Mouse (Mus musculus): ENCODE measurements around the gene As3mt. TPM values are rescaled to one million over a fixed set of nuclear protein-coding genes. Genes with fewer than 3 reads are reported as not detected.

The As3mt gene
- polyA plus RNA-seq, 1 experiment from 2014 or later, result 27.6 TPM

DNA sequence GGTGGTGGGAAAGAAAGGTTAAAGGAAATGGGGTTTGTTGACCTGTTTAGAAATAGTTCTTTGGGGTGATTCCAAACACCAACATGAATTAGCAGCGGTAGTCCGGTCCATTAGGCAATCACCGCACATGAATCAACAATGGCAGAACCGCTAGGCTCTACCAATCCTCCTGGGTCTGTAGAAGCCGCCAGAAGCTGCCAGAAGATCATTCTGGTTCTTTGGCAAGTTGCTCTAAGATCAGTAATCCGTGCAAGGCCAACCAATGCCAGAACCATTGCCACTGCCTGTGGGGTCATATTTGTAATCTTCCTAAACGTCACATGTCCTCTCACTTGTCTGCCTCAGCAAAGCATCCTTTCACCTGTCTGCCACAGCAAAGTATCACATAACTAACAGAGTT is 10.3 kb upstream of the As3mt start:
- Histone ChIP-seq H3K4me1 (ENCODE audit: insufficient read depth, low read depth, low read length) (no peaks in the 10 kb centered on the region), H3K4me2 (replicated peaks; ENCODE audit: low read depth, low read length) (no peak overlapping the region), H3K27me3 (replicated peaks; ENCODE audit: insufficient read depth, low read length) (no peaks in the 10 kb centered on the region), H3K36me3 (ENCODE audit: insufficient read depth, low read length) (0 out of 2 replicates have a peak, but pooled peaks cover 6% of the 10 kb centered on the region), H3K27ac (ENCODE audit: low read length) (no peak overlapping the region), H3K9ac (replicated peaks; ENCODE audit: low read depth) (no peak overlapping the region), H3K4me3 (ENCODE audit: low read depth, low read length) (no peak overlapping the region), H3K9me3 (ENCODE audit: low read length) (no peaks in the 10 kb centered on the region)
- DNase-seq (ENCODE audit: low spot score) (no peak), ATAC-seq (no peak)
- TF ChIP-seq EP300 (IDR thresholded peaks at IDR 0.05) (no peak), CTCF (IDR thresholded peaks at IDR 0.05) (no peak)
- WGBS, result 88% methylated on average over 7 of the region's 7 CpGs

DNA sequence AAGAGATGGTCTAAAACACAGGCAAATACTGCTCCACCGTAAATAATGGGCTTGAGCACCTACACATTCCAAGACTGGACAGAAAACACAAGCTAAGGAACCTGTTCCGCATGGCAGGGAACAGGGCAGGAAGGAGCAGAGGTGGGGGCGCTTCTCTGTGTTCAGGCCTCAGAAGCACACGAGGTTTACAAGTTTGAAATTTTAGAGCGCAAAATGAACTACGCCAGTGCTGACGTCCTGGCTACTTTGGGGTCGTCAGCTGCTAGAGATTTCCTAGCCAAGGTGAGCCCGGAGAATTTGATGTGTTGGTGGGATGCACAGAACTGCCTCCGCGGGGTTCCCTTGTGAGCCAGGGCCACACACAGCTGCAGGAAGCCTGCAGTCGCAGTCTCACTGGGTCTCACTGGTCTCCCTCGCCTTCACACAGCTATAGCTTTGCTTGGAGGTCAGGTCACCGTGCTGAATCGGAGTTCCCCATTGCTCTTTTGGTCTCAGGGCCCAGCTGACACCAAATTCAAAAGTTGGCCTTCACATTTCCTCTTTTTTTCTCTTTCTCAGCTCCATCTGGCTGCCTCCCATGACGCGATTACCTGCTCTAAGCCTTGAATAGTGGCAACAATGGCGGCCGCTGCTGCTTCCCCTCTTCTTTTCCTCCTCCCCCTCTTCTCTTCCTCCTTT is 9.3 kb upstream of the As3mt start:
- no peaks in the 10 kb centered on the region for H3K27me3 ChIP-seq (replicated peaks; ENCODE audit: insufficient read depth, low read length)
- 0 out of 2 replicates have a peak, but pooled peaks cover 6% of the 10 kb centered on the region for H3K36me3 ChIP-seq (ENCODE audit: insufficient read depth, low read length)
- ATAC-seq, result no peak
- H3K9me3 ChIP-seq (ENCODE audit: low read length), result no peaks in the 10 kb centered on the region
- no peak overlapping the region for H3K9ac ChIP-seq (replicated peaks; ENCODE audit: low read depth)
- no peak for DNase-seq (ENCODE audit: low spot score)
- no peak overlapping the region for H3K27ac ChIP-seq (ENCODE audit: low read length)
- TF ChIP-seq CTCF (IDR thresholded peaks at IDR 0.05) (no peak), EP300 (IDR thresholded peaks at IDR 0.05) (no peak)
- H3K4me1 ChIP-seq (ENCODE audit: insufficient read depth, low read depth, low read length), result no peaks in the 10 kb centered on the region
- WGBS, result 56% methylated on average over 19 of the region's 19 CpGs
- H3K4me3 ChIP-seq (ENCODE audit: low read depth, low read length), result no peak overlapping the region
- no peak overlapping the region for H3K4me2 ChIP-seq (replicated peaks; ENCODE audit: low read depth, low read length)

DNA sequence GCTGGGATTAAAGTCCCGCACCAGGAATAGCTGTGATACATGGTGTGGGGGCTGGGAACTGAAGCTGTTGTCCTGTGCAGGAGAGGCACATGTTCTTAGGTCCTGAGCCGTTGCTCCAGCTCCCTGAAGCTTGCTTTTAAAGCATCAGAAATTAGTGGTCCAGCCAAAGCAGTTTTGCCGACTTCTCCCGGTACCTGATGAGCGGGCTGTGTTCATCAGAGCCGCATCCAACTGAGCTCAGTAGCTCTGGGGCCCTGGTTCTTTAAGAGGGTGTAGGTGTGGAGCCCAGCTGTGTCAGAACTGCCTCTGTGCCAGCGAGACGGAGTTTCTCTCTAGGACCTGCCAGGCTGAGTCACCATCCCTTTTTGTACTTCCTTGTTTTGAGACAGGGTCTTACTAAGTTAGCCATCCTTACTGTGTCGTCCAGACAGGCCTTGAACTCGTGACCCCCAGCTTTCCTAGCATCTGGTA is 8.2 kb upstream of the As3mt start:
- H3K27me3 ChIP-seq (replicated peaks; ENCODE audit: insufficient read depth, low read length), result no peaks in the 10 kb centered on the region
- no peak overlapping the region for H3K9ac ChIP-seq (replicated peaks; ENCODE audit: low read depth)
- H3K9me3 ChIP-seq (ENCODE audit: low read length), result no peaks in the 10 kb centered on the region
- 0 out of 2 replicates have a peak, but pooled peaks cover 6% of the 10 kb centered on the region for H3K36me3 ChIP-seq (ENCODE audit: insufficient read depth, low read length)
- no peak; the same call in 1 of the 2 replicates for ATAC-seq
- TF ChIP-seq EP300 (IDR thresholded peaks at IDR 0.05) (no peak), CTCF (IDR thresholded peaks at IDR 0.05) (no peak)
- no peak for DNase-seq (ENCODE audit: low spot score)
- H3K4me2 ChIP-seq (replicated peaks; ENCODE audit: low read depth, low read length), result no peak overlapping the region
- 65% methylated on average over 10 of the region's 10 CpGs for whole genome bisulfite sequencing
- no peaks in the 10 kb centered on the region for H3K4me1 ChIP-seq (ENCODE audit: insufficient read depth, low read depth, low read length)
- no peak overlapping the region for H3K27ac ChIP-seq (ENCODE audit: low read length)
- H3K4me3 ChIP-seq (ENCODE audit: low read depth, low read length), result no peak overlapping the region

DNA sequence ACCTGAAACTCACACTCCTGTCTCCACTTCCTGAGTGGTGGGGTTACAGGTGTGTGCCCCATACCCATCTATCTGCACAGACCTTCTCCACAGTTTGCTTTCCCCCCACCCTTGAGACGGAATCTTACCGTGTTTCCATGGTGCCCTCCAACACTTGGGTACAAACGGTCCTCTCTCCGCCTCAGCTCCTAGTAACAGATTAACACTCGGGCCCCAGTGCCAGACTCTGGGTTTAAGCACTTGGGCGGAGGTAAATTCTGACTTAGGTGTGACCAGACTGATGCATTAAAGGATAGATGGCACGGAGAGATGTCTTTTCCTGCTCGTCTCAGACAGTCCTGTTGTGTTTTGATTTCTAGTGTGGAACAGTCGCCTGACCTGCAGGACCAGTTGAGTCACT is 6.1 kb upstream of the As3mt start:
- H3K4me1 ChIP-seq (ENCODE audit: insufficient read depth, low read depth, low read length), result no peaks in the 10 kb centered on the region
- H3K36me3 ChIP-seq (ENCODE audit: insufficient read depth, low read length), result 0 out of 2 replicates have a peak, but pooled peaks cover 6% of the 10 kb centered on the region
- no peaks in the 10 kb centered on the region for H3K9me3 ChIP-seq (ENCODE audit: low read length)
- TF ChIP-seq CTCF (IDR thresholded peaks at IDR 0.05) (no peak), EP300 (IDR thresholded peaks at IDR 0.05) (no peak)
- H3K9ac ChIP-seq (replicated peaks; ENCODE audit: low read depth), result no peak overlapping the region
- no peak for ATAC-seq
- no peaks in the 10 kb centered on the region for H3K27me3 ChIP-seq (replicated peaks; ENCODE audit: insufficient read depth, low read length)
- DNase-seq (ENCODE audit: low spot score), result no peak
- H3K4me3 ChIP-seq (ENCODE audit: low read depth, low read length), result no peak overlapping the region
- H3K27ac ChIP-seq (ENCODE audit: low read length), result no peak overlapping the region
- H3K4me2 ChIP-seq (replicated peaks; ENCODE audit: low read depth, low read length), result no peak overlapping the region
- WGBS, result 67% methylated on average over 9 of the region's 9 CpGs

DNA sequence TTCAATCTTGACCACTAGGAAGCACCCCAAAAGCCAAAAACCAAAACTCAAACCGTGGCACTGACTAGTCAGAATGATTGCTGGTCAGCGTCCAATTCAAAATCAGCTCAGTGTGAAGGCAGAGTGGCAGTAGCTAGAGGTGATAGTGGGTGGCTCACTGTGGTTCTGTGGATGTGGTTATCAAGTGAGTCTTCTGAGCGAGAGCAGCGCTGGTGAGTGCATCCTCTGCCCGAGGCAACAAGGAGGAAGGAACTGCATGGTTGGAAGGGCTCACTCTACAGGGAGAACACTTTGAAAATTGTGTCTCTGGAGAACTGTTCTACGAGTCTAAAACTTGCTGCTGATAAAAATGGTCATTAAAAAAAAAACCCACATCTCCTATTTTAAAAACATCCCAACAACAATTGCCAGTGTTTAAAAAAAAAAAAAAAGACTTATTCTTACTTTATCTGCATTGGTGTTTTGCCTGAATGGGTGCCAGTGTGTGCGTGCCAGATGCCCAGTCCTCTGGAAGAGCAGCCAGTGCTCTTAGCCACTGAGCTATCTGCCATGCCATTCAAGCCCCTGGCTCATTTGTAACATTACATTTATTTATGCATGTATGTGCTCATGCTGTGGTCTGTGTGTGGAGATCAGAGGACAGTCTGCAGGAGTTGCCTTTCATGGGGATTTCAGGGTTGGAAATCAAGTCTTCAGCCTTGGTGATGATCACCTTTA is 1.3 kb upstream of the As3mt start:
- peaks cover 4% of the 10 kb centered on the region; the same call in 1 of the 2 replicates for H3K4me1 ChIP-seq (ENCODE audit: insufficient read depth, low read depth, low read length)
- H3K27me3 ChIP-seq (replicated peaks; ENCODE audit: insufficient read depth, low read length), result no peaks in the 10 kb centered on the region
- 0 out of 2 replicates have a peak, but pooled peaks cover 9% of the 10 kb centered on the region for H3K36me3 ChIP-seq (ENCODE audit: insufficient read depth, low read length)
- H3K4me2 ChIP-seq (replicated peaks; ENCODE audit: low read depth, low read length), result no peak overlapping the region
- no peaks in the 10 kb centered on the region for H3K9me3 ChIP-seq (ENCODE audit: low read length)
- no peak overlapping the region for H3K27ac ChIP-seq (ENCODE audit: low read length)
- TF ChIP-seq CTCF (IDR thresholded peaks at IDR 0.05) (no peak), EP300 (IDR thresholded peaks at IDR 0.05) (no peak)
- ATAC-seq (no peak), DNase-seq (ENCODE audit: low spot score) (no peak)
- WGBS, result 59% methylated on average over 7 of the region's 7 CpGs
- H3K9ac ChIP-seq (replicated peaks; ENCODE audit: low read depth), result no peak overlapping the region
- no peak overlapping the region for H3K4me3 ChIP-seq (ENCODE audit: low read depth, low read length)

DNA sequence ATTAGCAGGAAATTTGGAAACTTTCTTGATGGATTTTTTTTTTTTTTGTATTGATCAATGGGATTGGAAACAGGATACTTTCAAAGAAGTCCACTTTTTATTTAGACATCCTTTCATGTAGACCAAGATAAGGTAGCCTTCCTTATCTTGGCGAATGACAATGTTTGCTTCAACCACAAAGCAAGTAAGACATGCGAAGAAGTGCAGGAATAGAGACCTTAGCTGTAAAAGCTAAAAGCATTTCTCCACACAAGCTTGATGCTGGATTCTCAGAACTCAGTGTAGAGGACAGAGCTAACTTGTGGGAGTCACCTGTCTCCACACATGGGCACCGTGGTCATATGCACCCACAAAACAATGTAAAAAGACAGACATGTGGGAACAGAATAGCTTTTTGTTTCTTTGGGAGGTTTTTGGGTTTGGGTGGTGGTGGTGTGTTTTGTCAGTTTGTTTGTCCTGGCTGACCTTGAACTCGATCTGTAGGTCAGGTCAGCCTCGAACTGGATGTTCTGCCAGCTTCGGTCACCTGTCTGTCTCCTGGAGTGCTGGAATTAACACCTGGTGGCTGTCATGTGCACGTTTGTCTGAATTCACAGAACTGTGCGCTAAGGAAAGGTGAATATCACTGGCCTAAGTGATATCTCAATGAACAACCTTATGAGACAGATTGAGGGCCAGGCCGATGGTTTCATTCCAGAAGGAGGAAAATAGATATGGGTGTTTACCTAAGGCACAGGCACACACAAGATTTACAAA is 540 bp upstream of the As3mt start:
- Histone ChIP-seq H3K27me3 (replicated peaks; ENCODE audit: insufficient read depth, low read length) (no peaks in the 10 kb centered on the region), H3K4me3 (ENCODE audit: low read depth, low read length) (peak overlapping the region; percentile 53), H3K27ac (ENCODE audit: low read length) (no peak overlapping the region), H3K9ac (replicated peaks; ENCODE audit: low read depth) (peak overlapping the region; percentile 48; the same call in 1 of the 2 replicates), H3K9me3 (ENCODE audit: low read length) (no peaks in the 10 kb centered on the region), H3K4me2 (replicated peaks; ENCODE audit: low read depth, low read length) (peak overlapping the region; percentile 81), H3K36me3 (ENCODE audit: insufficient read depth, low read length) (0 out of 2 replicates have a peak, but pooled peaks cover 4% of the 10 kb centered on the region), H3K4me1 (ENCODE audit: insufficient read depth, low read depth, low read length) (peaks cover 4% of the 10 kb centered on the region; the same call in 1 of the 2 replicates)
- WGBS, result 56% methylated on average over 9 of the region's 9 CpGs
- DNase-seq (ENCODE audit: low spot score) (no peak), ATAC-seq (peak; percentile 17; the same call in 1 of the 2 replicates)
- TF ChIP-seq EP300 (IDR thresholded peaks at IDR 0.05), result no peak
- TF ChIP-seq CTCF (IDR thresholded peaks at IDR 0.05), result no peak
